ENCODE assay signal across 23 mouse cellular contexts in the genomic region with DNA sequence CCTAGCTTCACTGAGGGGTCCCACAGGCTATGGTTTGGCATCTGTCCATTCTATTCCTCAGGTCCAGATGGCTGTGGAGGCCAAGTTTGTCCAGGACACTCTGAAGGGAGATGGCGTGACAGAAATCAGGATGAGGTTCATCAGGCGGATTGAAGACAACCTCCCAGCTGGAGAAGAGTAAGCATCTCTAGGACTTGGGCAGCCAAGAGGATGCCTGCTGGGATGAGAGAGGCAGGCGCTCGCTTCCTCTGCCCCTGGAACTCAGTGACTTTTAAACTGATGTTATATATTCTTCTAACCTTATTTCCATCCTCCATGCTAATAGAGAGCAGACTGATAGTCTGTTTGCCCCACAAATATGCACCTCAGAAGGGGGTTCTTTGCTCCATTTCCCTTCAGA. TPM values are rescaled to one million over a fixed set of nuclear protein-coding genes. Genes with fewer than 3 reads are reported as not detected.
DNase-seq lines count a peak whose midpoint lies in the region; TF ChIP-seq lines count a peak whose summit lies in the region.
"Had no signal": no experiment of that assay in that cellular context is flagged by ENCODE, and none has a peak within 500 bp of the region (broad histone marks: within the 10 kb centered on the region; RNA-seq: fewer than 3 reads in every experiment).

No protein-coding gene starts in this region.

- TF ChIP-seq CTCF in layer of hippocampus, adult 2 months (conservative IDR thresholded peaks at IDR 0.05): no peak
- no peak for TF ChIP-seq CTCF in cerebellum, adult 2 months (IDR thresholded peaks at IDR 0.05; ENCODE audit: borderline replicate concordance, insufficient read depth, low read depth, low read length)

- 6% methylated on average over 4 of the region's 4 CpGs for WGBS in cerebellum, adult 2 months

- H3K27me3 ChIP-seq in cerebellum, adult 2 months (ENCODE audit: control insufficient read depth, insufficient read depth, low read length): no peaks in the 10 kb centered on the region
- H3K27me3 ChIP-seq: heart, embryonic 15.5 days; lung, embryonic 15.5 days; neural tube, embryonic 13.5 days had no signal

- H3K4me1 ChIP-seq in cerebellum, adult 2 months (ENCODE audit: control insufficient read depth, insufficient read depth, low read length): peaks cover 18% of the 10 kb centered on the region
- H3K4me1 ChIP-seq: lung, embryonic 15.5 days had no signal

- TF ChIP-seq POLR2A in cerebellum, adult 2 months (IDR thresholded peaks at IDR 0.05; ENCODE audit: borderline replicate concordance, insufficient read depth, low read length): no peak

- DNase-seq in cerebellum, adult 11 months: peak; percentile 48
- no peak for DNase-seq in cerebellum, adult 8-10 months
- DNase-seq in layer of hippocampus, adult 2 months (ENCODE audit: low spot score in 2 of 2): no peak
- DNase-seq in layer of hippocampus, postnatal 14 days (ENCODE audit: low spot score in 2 of 2): no peak
- DNase-seq in cerebellum, adult 2 months: peak; percentile 62 to 68
- peak; percentile 58 to 65 for DNase-seq in cerebellum, postnatal 25 days
- DNase-seq in adrenal gland, adult 8-10 months: no peak
- DNase-seq: gastrocnemius, postnatal 10 days; kidney, postnatal 36 days; layer of hippocampus, postnatal 36 days; right cerebral cortex, postnatal 4 days; thymus, adult 2 months; thymus, postnatal 36 days had no signal

- H3K4me3 ChIP-seq in layer of hippocampus, adult 2 months: no peak overlapping the region
- H3K4me3 ChIP-seq in cerebellum, adult 2 months (replicated peaks; ENCODE audit: insufficient read depth, low read depth, low read length): peak overlapping the region; percentile 3
- H3K4me3 ChIP-seq: erythroblast, embryonic 14.5 days; heart, embryonic 10.5 days; heart, embryonic 15.5 days; lung, embryonic 15.5 days; midbrain, embryonic 12.5 days; neural tube, embryonic 13.5 days had no signal

- peak overlapping the region; percentile 18; the same call in 1 of the 2 replicates for H3K27ac ChIP-seq in layer of hippocampus, adult 2 months
- H3K27ac ChIP-seq in cerebellum, adult 2 months (ENCODE audit: insufficient read depth, low read length): peak overlapping the region; percentile 99
- H3K27ac ChIP-seq: heart, embryonic 10.5 days; heart, embryonic 15.5 days; lung, embryonic 15.5 days; midbrain, embryonic 12.5 days; neural tube, embryonic 13.5 days had no signal

RNA-seq across cellular contexts. Expression of a gene that starts 11.5 kb away (rescaled TPM):
- total RNA-seq in layer of hippocampus, adult 2 months (2021): 1 to 10 TPM; 1.2 to 1.5 TPM
- total RNA-seq in layer of hippocampus, postnatal 14 days (2021): 1 to 10 TPM; 1.9 to 8.4 TPM
- 0.93 and 2.0 TPM in 2 replicates for polyA plus RNA-seq in cerebellum, adult 2 months (2012; rRNA removed)
- total RNA-seq in adrenal gland, adult 8-10 months (2022): 1 to 10 TPM; 3.5 to 4.6 (median 4.0) TPM
- total RNA-seq: common myeloid progenitor, adult 5-6 weeks; granulocyte monocyte progenitor cell, adult 5-6 weeks; megakaryocyte, adult 5-6 weeks had no signal
- polyA plus RNA-seq: erythroblast, embryonic 14.5 days; G1E had no signal

RNA-seq across cellular contexts. Expression of a gene that starts 13.0 kb away (rescaled TPM):
- 10 to 100 TPM; 85.4 to 90.5 TPM for total RNA-seq in layer of hippocampus, adult 2 months (2021)
- 10 to 100 TPM; 83.9 to 88.2 TPM for total RNA-seq in layer of hippocampus, postnatal 14 days (2021)
- polyA plus RNA-seq in cerebellum, adult 2 months (2012; rRNA removed): 175 TPM in 2 replicates
- 100 to 1,000 TPM in 1 of 4 experiments, 10 to 100 TPM in 3; 94.1 to 101 (median 96.2) TPM for total RNA-seq in adrenal gland, adult 8-10 months (2022)

RNA-seq across cellular contexts. Expression of a gene that starts 18.9 kb away (rescaled TPM):
- 100 to 1,000 TPM; 246 to 249 TPM for total RNA-seq in layer of hippocampus, adult 2 months (2021)
- total RNA-seq in layer of hippocampus, postnatal 14 days (2021): 100 to 1,000 TPM; 222 to 233 TPM
- 274 and 283 TPM in 2 replicates for polyA plus RNA-seq in cerebellum, adult 2 months (2012; rRNA removed)
- total RNA-seq in adrenal gland, adult 8-10 months (2022): 10 to 100 TPM; 55.4 to 81.7 (median 66.8) TPM

RNA-seq across cellular contexts. Expression of a gene that starts 46.4 kb away (rescaled TPM):
- 10 to 100 TPM; 32.2 to 33.0 TPM for total RNA-seq in layer of hippocampus, adult 2 months (2021)
- total RNA-seq in layer of hippocampus, postnatal 14 days (2021): 10 to 100 TPM; 25.8 to 26.1 TPM
- 45.8 and 49.7 TPM in 2 replicates for polyA plus RNA-seq in cerebellum, adult 2 months (2012; rRNA removed)
- total RNA-seq in adrenal gland, adult 8-10 months (2022): 10 to 100 TPM; 35.8 to 37.8 (median 37.2) TPM

RNA-seq across cellular contexts. Expression of a gene that starts 50.4 kb away (rescaled TPM):
- total RNA-seq in layer of hippocampus, adult 2 months (2021): 1 to 10 TPM; 1.3 to 1.6 TPM
- total RNA-seq in layer of hippocampus, postnatal 14 days (2021): 1 to 10 TPM; 1.9 to 2.2 TPM
- 4.1 and 4.7 TPM in 2 replicates for polyA plus RNA-seq in cerebellum, adult 2 months (2012; rRNA removed)
- total RNA-seq in adrenal gland, adult 8-10 months (2022): 1 to 10 TPM; 1.5 to 6.3 (median 5.2) TPM
- total RNA-seq: common myeloid progenitor, adult 5-6 weeks; granulocyte monocyte progenitor cell, adult 5-6 weeks had no signal
- polyA plus RNA-seq: erythroblast, embryonic 14.5 days; G1E had no signal

Comparison
In these comparisons a context has a peak if more than half of its experiments do, and no peak if none do; other contexts are left out.
1. DNase-seq: peak in cerebellum, adult 11 months (single experiment), cerebellum, adult 2 months (2 of 2) and cerebellum, postnatal 25 days (2 of 2); none in cerebellum, adult 8-10 months (single experiment), layer of hippocampus, adult 2 months (0 of 2), layer of hippocampus, postnatal 14 days (0 of 2) and adrenal gland, adult 8-10 months (single experiment).